Mouse (Mus musculus) ovary, postnatal 36 days (tissue): ENCODE measurements around the gene Chat.
A peak's percentile ranks its signal among the peaks of the same experiment; 100 is the strongest.

Source experiments
- DNase-seq: peaks from one replicate; pipeline ENCODE4 v3.0.0; 2022; ENCODE audit warnings: low spot score, mixed read lengths

Chat gene

DNA sequence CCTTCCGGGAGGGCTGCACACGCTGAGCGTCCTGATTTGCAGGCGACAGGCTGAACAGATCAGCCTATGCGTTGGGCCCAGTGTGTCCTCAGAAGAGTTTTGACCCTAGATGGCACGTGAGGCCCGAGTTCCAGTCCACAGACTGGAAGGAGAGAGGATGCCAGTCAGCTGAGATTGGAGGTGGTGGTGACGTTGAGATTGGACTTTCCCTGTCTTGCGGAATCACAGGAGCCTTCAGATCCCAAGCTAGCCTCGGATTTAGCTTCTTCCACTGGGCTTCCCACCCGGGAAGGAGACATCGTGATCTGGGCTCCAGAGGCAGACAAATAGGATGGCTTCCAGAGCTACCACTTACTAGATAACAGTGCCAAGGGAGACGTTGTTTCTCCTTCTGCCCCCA is at the start of gene Chat:
Gene Chat, minus strand, starts transcription at position 101 of the 400 bp plus-strand sequence.
- no peak for DNase-seq

DNA sequence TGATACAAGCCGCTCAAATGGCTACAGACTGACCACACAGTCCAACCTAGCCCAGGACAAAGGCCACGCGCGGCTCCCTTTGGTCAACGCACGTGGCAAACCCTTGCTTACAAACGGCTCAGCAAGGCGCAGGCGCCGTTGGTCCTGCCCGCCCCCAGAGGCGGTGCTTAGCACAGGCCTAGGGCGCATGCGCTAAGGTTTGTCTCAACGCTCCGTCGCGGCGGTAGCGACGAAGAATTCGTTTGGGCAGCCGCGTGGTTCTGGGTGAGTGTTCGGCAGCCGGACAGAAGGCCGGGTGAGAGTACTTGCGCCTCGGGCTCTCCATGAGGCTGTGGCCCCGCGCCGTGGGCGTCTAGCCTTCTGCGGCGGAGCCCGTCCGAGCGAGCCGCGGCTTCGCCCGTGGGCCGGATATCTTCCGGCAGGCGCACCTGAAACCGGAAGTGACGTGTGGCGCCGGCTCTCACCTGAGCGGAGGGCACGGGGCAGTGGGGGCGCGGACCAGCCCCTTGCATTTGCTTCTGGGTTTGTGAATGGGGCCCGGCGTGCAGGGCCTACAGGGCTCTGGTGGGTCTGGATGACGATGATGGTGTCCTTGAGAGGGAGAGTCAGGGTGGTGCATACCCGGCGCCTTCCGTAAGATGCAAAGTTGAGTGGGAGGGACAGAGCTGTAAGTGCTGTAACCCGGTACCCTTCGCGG is 47.7 kb upstream of the Chat start, which contains the start of gene Ercc6:
Gene Ercc6, plus strand, starts transcription at position 186 of the 697 bp plus-strand sequence.
- peak; percentile 93 for DNase-seq

DNA sequence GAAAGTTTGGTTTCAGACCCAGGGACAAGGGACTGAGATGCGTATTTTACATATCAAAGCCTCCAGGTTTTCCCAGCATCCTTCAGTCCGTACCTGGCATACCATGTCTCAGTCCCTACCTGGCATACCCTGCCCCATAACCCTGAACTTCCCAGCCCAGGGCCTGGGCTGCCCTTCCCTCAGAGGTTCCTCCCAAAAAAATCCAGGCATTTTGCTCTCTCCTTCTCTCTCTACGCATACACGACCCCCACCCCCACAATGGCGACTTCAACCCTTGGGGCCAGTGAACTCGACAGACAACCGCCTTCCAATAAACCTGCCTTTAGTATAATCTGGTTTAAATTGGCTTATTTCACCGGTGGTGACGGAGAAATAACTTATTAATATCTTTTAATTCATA is 47.1 kb upstream of the Chat start:
- no peak for DNase-seq

DNA sequence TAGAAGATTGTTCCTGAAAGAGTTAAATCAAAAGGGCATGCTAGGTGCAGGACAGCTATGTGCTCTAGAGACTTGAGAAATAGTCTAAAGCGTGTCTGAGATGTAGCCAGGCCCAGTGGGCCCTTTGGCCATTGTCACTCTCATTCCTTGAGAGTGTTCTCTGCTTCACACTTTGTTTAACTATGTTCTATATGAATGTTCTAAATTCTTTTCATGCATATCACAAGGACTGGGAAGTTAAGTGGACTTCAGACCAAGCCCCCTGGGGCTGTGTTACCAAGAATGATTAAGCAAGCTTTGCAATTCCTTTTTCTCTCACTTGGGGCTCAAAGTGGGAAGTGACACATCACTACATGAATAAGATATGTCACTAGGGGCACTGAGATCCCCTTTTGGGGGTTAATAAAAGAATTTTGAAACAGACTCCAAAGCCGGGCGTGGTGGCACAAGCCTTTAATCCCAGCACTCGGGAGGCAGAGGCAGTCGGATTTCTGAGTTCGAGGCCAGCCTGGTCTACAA is 43.7 kb upstream of the Chat start:
- DNase-seq, result no peak

DNA sequence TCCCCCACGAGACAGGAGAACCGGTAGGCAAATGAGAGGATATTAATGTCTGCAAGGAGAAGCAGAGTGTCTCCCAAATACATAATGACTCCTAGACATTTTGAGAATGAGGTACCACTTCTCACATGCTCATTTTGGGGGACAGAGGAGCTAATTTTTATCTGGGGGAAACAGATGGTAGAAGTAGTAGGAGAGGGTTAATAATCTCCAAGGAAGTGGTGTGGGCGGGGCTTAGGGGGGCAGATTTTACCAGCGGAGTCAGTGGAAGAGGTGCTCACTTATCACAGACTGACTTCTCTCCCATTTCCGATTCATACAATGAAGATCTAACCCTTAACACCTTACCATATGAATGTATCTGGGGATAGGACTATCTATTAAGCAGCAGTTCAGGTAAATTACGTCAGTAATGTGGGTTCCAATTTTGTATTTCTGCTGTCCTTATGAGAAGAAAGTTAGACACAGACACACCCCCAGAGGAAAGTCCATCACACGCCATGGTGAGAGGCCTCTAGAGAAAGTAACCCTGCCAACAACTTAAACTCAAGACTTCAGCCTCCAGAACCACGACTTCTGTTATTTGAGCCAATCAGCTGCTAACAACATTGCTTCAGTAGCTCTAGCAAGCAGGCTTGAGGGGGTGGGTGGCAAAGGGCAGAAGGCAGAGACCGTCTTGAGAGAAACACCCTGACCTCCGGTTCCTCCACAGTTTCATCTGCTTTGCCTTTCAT is 42.5 kb upstream of the Chat start:
- no peak for DNase-seq

DNA sequence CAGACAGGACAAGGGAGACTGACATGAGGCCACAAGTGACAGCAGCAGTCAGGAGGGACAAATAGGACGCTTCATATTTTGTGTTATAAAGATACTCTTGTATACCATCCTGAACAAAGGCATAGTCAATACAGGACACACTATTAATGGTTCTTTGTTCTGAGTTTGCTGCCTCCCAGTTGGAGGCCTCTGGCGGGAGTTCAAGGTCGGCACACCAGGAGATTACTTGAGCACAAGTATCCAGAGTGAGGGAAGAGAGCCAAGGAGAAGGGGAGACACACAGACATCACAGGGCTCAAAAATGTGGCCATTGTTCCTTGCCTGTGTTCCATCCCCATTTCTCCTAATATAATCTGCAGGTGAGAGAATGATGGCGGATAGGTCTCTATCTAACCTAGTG is 41.4 kb upstream of the Chat start:
- DNase-seq, result no peak

DNA sequence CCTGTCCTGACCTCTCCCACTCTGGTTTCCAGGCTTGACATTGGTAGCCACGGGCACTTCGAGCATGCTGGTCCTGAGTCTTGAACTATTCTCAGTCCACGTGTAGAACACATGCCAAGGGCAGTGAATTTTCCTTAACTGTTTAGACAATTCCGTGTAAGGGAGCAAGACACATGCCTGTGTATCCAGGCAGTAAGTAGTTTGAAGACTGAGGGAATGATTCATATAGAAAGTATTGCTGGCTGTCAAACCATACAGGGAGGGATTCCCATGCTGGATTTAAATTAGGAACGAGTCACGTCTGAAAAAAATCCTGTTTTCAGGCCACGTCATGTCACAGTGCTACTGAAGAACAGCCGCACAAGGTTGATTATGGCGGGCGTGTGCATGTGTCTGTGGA is 40.5 kb upstream of the Chat start:
- DNase-seq, result no peak

DNA sequence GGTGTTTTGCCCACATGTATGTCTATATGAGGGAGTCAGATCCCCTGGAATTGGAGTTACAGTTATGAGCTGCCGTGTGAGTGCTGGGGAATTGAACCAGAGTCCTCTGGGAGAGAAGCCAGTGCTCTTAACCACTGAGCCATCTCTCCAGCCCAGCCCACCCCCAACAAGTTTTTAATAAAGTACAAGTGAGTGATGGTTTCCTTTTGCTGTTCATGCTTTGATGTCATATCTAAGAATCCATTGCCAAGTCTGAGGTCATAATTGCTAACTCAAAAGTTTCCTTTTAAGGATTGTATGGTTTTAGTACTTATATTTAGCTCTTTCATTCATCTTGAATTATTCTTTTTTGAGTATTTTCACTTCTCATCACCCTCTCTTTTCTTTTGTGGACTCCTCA is 38.1 kb upstream of the Chat start:
- DNase-seq, result no peak

DNA sequence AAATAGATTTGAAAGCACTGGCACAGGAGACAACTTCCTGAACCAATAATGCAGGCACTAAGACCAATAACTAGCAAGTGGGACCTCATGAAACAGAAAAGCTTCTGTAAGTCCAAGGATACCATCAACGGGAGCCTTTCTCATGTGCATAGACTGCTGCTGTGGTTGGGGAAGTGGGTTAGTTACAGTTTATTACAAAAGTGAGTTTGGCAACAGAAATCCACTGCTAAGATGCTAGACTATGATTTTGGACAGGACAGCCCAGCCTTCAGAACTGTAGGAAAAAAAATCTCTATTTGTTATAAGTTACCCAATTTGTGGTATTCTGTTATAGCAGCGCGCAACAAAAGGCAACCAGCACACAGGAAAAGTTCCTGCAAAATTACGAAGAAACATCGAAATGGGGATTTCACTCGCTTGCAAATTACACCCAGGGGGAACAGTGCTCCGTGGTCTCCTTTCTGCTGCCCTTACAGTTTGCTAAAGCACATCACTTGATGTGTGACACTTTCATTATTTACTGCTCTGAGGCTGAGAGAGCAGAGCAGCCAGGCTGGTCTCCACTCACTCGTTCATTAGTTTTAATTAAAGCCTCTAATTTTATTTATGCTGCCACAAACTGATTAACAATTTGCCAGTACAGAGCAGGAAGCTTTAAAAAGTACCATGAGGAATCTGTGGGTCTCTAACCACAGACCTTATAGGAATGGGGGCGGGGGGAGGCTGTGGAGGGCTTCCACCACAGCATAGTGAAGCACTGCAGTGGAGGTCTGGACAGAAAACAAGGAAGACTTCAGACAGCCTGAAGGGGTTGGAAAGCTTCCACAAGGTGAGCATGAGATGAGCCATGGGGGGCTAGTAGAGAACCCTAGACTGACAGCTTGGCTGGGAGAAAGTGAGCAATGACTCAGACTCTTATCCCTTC is 37.2 kb upstream of the Chat start:
- no peak for DNase-seq

DNA sequence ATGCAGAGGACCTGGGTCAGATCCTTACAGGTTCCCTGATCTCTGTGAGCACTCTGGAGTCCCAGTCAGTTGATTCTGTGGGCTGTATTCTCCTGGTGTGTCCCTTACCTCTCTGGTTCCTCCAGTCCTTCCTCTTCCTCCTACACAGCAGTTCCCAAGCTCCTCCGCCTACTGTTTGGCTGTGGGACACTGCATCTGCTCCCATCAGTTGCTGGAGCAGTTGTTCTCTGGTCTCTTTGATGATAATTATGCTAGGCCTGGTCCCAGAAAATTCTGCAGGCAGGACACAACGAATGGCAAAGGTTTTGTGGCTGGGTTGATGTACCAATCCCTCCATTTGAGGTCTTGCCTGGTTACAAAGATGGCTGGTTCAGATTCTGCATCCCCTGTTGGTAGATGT is 35.5 kb upstream of the Chat start:
- DNase-seq, result no peak

DNA sequence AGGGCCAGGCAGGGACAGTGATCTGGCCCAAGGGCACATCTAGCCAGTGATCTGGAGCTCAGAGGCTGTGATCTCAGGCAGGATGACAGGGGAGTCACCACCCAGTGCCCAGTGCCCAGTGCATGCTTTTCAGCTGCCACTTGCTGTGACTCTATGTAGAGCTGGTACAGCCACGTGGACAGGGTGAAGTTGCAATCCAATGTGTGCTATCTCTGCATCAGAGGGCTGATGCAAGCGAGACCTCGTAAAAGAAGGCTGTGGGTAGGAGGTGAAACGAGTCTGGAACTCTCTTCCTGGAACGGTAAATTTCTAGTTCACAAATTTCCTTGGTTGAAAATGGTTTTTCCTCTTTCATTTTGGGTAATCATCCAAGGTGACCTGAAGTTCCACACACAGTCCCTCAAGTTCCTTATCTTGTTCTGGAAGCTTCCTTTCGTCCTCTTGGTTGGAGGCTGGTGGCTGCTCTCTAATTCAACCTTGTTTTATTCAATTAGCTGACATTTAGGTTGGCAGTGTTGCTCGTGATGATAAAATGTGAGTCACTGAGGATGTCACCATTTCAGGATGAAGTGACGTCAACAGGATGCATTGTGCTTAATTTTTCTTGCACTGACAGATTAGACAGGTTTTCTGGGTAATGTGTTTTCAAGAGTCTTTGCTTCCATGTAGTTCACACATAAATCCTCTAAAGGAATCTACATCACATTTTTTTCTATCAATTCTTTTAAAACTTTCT is 30.5 kb upstream of the Chat start:
- no peak for DNase-seq

DNA sequence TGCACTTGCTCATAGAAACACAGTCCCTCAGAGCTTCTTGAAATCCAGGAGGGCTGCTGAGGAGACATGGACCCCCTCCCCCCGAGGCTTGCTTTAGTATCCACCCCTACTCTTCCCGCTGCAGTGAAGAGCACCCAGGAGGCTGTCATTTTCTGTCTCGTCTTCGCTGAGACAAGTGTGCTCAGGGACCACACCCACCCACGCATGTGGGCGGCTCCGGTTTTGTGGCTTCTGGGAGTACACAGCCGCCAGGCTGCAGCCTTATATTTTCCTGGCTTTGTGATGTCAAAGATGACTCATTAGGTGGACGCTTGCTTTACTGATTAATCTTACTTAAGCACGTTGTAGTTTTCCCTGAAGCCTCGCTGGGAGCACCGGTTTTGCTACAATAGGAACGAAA is 26.7 kb upstream of the Chat start:
- DNase-seq, result no peak

DNA sequence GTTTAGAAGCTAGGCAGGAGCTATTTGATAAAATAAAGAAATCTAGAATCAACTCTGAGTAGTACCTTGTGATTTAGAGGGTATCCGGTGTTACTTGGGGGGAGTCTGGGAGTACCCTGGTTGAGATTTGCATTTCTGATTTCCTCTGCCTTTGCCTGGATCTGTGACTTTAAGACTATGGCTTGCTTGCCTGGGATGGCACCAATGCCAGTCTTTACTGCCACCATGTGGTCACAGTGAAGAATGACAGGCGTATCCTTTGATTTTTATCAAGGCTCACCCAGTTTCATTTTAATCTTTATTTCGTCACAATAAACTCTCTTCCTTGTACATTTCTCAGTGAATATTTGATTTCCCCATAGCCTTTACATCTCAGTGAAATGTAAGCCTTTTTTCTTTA is 16.3 kb upstream of the Chat start:
- DNase-seq, result no peak

DNA sequence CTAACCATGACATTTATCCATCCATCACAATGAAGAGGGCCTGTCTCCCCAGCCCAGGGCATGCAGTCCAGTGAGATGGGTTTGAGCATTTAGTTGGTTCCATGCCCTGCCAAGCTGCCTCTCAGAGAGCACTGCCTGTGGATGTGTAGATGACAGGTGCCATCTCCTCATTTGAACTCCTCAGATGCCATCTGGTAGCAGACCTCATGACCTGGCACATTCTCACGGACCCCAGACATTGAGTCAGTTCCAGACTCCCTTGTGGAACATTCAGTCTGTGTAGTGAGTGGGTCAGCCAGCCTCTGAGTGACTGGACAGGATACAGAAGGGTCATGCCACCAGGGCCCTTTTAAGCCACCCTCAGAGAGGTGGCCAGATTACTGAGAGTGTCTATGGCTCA is 11.8 kb upstream of the Chat start:
- no peak for DNase-seq

DNA sequence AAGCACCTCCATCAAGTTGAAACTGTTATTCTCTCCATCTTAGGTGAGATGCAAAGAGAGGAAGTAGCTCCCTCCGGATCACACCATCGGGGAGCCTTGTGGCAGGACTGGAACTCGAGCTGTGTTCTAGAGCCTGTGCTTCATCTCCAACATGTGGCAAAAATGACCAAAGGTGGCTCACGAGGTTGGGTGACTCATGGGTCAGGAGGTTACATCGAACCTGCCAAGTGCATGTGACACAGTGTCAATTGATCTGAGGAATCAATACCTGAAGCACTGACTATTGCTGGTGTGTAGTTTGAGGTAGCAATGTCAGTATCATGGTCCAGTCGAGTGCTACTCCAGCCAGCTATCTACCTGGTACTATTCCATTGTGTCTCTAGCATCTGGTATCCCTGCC is 10.8 kb upstream of the Chat start:
- DNase-seq, result no peak

DNA sequence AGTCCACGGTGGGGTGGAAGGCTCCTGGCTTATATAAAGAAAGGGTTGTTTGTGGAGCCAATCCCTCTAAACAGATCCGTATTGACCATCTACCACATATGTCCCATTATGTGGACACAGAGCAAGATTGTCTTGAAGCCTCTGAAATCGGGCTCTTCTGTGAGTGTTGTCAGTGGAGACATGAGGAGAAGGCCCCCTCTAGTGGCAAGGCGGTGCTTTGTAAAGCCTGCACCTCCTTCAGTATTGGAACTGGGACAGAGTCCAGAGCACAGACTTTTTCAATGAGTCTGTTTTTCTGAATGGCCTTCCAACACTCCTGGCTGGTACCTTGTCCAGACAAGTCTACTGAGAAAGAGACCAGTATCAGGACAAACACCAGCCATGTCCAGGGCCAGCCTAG is 7.2 kb upstream of the Chat start:
- peak; percentile 29 for DNase-seq

DNA sequence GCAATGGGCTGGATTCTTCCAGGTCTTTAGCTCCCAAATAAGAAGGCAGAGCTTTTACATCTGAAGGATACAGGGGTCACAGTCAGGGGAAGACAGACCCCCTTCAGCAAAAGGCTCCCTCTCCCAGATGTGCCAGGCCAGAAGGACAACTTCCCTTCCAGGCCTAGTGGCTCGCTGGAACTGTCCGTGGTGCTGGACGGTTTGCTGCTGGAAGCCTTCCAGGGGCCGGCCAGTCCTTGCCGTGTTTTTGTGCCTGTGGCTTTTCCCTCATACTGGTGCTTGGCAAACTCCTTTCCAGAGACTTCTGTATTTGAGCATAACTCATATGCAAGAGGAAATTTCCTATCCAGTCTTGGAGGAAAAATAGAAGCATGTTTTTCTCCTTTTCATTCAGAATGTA is 1.8 kb upstream of the Chat start:
- DNase-seq, result peak; percentile 74

DNA sequence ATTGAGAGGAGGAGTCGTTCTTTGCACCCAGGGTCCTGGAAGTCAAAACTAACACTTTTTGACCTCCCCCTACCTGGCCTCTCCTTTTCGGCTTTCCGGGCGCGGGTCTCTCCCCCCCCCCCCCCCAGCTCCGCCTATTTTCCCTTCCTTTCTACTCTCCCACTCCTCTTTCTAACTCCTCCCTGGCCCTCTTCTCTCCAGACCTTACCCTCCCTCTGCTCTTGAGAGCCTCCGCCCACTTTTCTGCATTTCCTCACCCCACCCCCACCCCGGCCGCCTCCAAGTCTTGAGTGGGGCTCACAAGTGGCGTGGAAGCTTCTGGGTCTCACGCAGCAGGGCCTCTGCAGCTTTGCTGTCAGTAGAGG is 301 bp downstream of the Chat start:
- no peak for DNase-seq

DNA sequence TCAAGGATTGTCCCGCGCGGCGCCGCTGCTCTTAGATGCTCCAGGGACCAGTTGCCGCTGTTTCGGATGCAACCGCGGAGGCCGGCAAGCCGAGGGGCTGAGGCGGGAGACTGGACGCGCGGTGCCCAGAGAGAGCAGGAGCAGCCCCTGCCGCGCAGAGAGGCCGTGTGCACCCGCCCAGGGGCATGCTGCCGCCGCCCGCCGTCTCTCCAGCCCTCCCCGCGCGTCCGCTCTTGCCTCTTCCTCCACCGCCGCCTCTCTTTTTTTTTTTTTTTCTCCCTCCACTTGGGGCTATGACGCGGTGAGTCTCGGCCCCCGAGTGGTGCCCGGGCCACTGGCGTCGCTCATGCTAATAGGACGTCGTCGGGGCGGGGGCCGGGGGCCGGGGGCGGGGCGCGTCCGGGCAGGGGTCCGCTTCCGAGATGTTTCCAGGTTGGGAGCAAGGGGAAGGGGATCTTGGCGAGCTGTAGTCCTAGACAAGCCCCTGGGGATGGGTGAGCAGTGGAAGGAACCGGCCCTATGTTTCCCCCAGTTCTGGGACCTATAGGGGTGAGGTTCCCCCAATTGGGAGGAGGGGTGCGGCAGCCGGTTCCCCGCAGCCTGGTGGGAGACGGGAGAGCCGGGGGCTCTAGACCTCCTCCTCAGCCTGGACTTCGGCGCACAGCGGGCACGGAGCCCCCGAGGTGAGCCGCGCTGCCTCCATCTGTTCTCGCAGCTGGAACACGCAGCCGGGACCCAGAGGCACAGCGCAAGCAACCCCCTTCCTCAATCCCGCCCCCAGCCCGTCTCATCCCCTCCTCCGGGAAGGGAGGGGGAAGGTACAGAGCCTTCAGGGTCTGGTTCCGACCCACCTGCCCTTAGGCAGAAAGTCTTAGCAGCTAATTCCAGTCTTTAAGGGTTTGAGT is 936 bp downstream of the Chat start, which contains the start of gene Slc18a3:
Gene Slc18a3, minus strand, starts transcription at position 250 of the 905 bp plus-strand sequence.
- no peak for DNase-seq

DNA sequence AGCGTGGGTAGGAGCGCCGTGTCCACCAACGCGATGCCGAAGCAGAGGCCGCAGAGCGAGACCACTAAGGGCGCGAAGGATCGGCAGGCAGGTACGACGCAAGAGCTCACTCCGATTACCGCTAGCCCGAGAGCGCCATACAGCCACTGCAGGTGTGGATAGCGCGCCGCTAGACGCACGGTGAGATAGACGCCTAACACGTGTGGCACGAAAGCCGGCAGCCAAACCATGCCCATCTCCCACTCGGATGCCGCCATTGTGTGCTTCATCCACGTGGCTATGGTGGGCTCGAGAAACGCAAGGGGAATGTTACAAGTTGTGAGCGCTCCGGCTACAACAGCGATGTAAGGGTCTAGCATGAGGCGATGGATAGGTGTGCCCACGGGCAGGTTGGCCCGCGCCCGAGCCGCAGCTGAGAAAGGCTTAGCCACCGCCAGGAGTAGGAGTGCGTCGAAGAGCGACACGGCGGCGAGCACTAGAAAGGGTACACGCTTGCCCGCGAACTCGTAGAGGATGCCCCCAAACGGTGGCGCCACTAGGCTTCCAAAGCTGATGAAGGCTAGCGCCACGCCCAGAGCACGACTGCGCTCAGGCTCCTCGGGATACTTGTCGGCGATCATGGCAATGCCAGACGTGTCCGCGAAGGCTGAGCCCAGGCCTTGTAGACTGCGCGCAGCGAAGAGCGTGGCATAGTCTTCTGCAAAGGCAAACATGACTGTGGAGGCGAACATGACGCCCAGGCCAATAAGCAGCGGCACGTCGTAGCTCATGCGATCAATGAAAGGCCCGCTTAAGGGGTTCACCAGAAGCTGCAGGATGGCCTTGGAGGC is 2.4 kb downstream of the Chat start:
- no peak for DNase-seq
